In the genomic region with DNA sequence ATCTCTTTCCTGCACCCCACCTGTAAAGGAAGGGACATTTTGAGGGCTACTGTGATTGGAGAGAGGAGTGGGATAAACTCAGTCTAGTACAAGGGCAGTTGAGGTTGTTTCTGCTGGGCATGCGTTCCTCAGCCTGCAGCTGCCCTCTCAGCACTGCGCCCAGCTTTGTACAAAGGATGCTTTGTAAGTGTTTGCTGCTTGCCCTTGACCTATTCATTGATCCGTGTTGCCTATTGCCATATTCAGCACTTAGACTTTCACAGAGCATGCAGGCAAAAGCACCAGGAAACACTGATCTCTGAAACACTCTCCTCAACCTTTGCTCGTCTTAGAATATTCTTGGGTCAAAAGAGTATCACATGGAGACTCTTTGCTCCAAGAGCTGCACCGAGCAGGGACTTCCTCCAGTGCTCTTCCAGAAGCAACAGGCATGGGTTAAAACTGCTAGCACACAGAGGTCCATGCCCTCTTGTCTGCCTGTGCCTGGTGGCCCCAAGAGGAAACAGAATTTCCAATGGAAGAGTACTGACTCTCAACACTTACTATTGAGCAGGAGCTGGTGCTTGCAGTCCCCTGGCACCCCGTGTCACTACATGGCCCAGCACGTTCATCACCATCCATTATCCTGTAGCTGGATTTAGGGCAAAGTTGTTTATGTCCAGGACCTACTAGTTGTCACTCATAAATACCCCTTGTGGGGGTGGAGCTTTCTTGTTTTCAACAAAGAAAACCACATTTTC, we compare ENCODE assay signal across 22 mouse cellular contexts. TPM values are rescaled to one million over a fixed set of nuclear protein-coding genes. Genes with fewer than 3 reads are reported as not detected.
DNase-seq lines count a peak whose midpoint lies in the region; TF ChIP-seq lines count a peak whose summit lies in the region.
"Had no signal": no experiment of that assay in that cellular context is flagged by ENCODE, and none has a peak within 500 bp of the region (broad histone marks: within the 10 kb centered on the region; RNA-seq: fewer than 3 reads in every experiment).

No protein-coding gene starts in this region.

- H3K4me3 ChIP-seq in olfactory bulb, adult 2 months (ENCODE audit: insufficient read depth, low read depth, low read length) = no peak overlapping the region
- H3K4me3 ChIP-seq: heart, embryonic 15.5 days; hindbrain, embryonic 12.5 days; midbrain, embryonic 13.5 days had no signal

- no peaks in the 10 kb centered on the region for H3K4me1 ChIP-seq in olfactory bulb, adult 2 months (ENCODE audit: control insufficient read depth, insufficient read depth, low read length)
- H3K4me1 ChIP-seq: midbrain, embryonic 13.5 days had no signal

- no peak for TF ChIP-seq POLR2A in olfactory bulb, adult 2 months (IDR thresholded peaks at IDR 0.05; ENCODE audit: insufficient read depth, low read depth, low read length)

- WGBS in olfactory bulb, adult 2 months = 67% methylated on average over 7 of the region's 7 CpGs

- 0 out of 2 replicates have a peak overlapping the region, but pooled peaks have one; percentile 3 for H3K27ac ChIP-seq in olfactory bulb, adult 2 months (ENCODE audit: insufficient read depth, low read depth, low read length)
- H3K27ac ChIP-seq: heart, embryonic 15.5 days; hindbrain, embryonic 12.5 days; kidney, postnatal 0 days; macrophage; midbrain, embryonic 13.5 days had no signal

- DNase-seq in heart, adult 11 months = peak; percentile 76
- DNase-seq in heart, postnatal 4 days = no peak
- DNase-seq in layer of hippocampus, adult 8-10 months (ENCODE audit: low spot score in 2 of 2) = peak; percentile 18 to 22
- DNase-seq in layer of hippocampus, postnatal 14 days (ENCODE audit: low spot score in 2 of 2) = no peak
- peak; percentile 18 for DNase-seq in embryo, embryonic 11 days
- DNase-seq in adrenal gland, adult 8-10 months = no peak
- DNase-seq: cerebellum, postnatal 25 days; heart, adult 18-20 months; liver; lung, adult 2 months had no signal

- TF ChIP-seq CTCF in olfactory bulb, adult 2 months (IDR thresholded peaks at IDR 0.05; ENCODE audit: insufficient read depth, low read depth, low read length) = no peak

RNA-seq across cellular contexts. Expression of gene Slc51a, which starts 15.2 kb away (rescaled TPM):
- 1 to 10 TPM; 4.2 to 5.5 TPM for total RNA-seq in heart, postnatal 4 days (2021)
- not detected for total RNA-seq in layer of hippocampus, adult 8-10 months (2022)
- not detected for total RNA-seq in layer of hippocampus, postnatal 14 days (2021)
- not detected in 2 replicates for polyA plus RNA-seq in olfactory bulb, adult 2 months (2012; ENCODE audit: insufficient read depth, insufficient read length, low replicate concordance, missing spikeins)
- total RNA-seq in adrenal gland, adult 8-10 months (2022) = under 1 TPM; 0.22 to 0.34 (median 0.27) TPM
- total RNA-seq: gastrocnemius, adult 18-20 months; left cerebral cortex, postnatal 25 days had no signal

RNA-seq across cellular contexts. Expression of gene Zdhhc19, which starts 23.6 kb away (rescaled TPM):
- total RNA-seq in heart, postnatal 4 days (2021) = under 1 TPM in 1 of 2 experiments, not detected in 1; 0.24 TPM
- under 1 TPM in 1 of 4 experiments, not detected in 3; 0.27 TPM for total RNA-seq in layer of hippocampus, adult 8-10 months (2022)
- not detected for total RNA-seq in layer of hippocampus, postnatal 14 days (2021)
- not detected in 2 replicates for polyA plus RNA-seq in olfactory bulb, adult 2 months (2012; ENCODE audit: insufficient read depth, insufficient read length, low replicate concordance, missing spikeins)
- total RNA-seq in adrenal gland, adult 8-10 months (2022) = not detected
- total RNA-seq: adrenal gland, postnatal 4 days; gastrocnemius, adult 18-20 months; heart, adult 18-20 months; left cerebral cortex, postnatal 25 days had no signal
- polyA plus RNA-seq: forebrain, embryonic 14.5 days; heart, embryonic 15.5 days; hindbrain, embryonic 12.5 days; kidney, postnatal 0 days; lung, adult 2 months; macrophage; midbrain, embryonic 13.5 days; Patski; stomach, embryonic 14.5 days had no signal

RNA-seq across cellular contexts. Expression of gene Pcyt1a, which starts 41.7 kb away (rescaled TPM):
- 10 to 100 TPM; 90.4 to 97.4 TPM for total RNA-seq in heart, postnatal 4 days (2021)
- 10 to 100 TPM; 33.8 to 40.1 (median 35.6) TPM for total RNA-seq in layer of hippocampus, adult 8-10 months (2022)
- 10 to 100 TPM; 43.6 to 46.5 TPM for total RNA-seq in layer of hippocampus, postnatal 14 days (2021)
- not detected in 2 replicates for polyA plus RNA-seq in olfactory bulb, adult 2 months (2012; ENCODE audit: insufficient read depth, insufficient read length, low replicate concordance, missing spikeins)
- total RNA-seq in adrenal gland, adult 8-10 months (2022) = 100 to 1,000 TPM in 1 of 4 experiments, 10 to 100 TPM in 3; 78.1 to 103 (median 87.3) TPM

RNA-seq across cellular contexts. Expression of gene Tctex1d2, which starts 52.9 kb away (rescaled TPM):
- 1 to 10 TPM; 8.0 to 8.7 TPM for total RNA-seq in heart, postnatal 4 days (2021)
- total RNA-seq in layer of hippocampus, adult 8-10 months (2022) = 10 to 100 TPM; 12.5 to 17.4 (median 16.3) TPM
- total RNA-seq in layer of hippocampus, postnatal 14 days (2021) = 10 to 100 TPM; 11.8 to 14.0 TPM
- not detected in 2 replicates for polyA plus RNA-seq in olfactory bulb, adult 2 months (2012; ENCODE audit: insufficient read depth, insufficient read length, low replicate concordance, missing spikeins)
- total RNA-seq in adrenal gland, adult 8-10 months (2022) = 10 to 100 TPM in 2 of 4 experiments, 1 to 10 TPM in 2; 7.2 to 13.8 (median 9.2) TPM

Comparison
In these comparisons a context has a peak if more than half of its experiments do, and no peak if none do; other contexts are left out.
1. DNase-seq: peak in heart, adult 11 months (single experiment), layer of hippocampus, adult 8-10 months (2 of 2) and embryo, embryonic 11 days (single experiment); none in heart, postnatal 4 days (single experiment), layer of hippocampus, postnatal 14 days (0 of 2) and adrenal gland, adult 8-10 months (single experiment).